Mouse (Mus musculus) bone marrow macrophage, adult 2 months (primary cell): ENCODE measurements around the gene Hcn1.

ENCODE experiments used
- CTCF ChIP-seq: IDR thresholded peaks from 2 replicates; pipeline ENCODE4 v1.5.1; 2012; ENCODE audit warnings: low read depth, mild to moderate bottlenecking, low read length, moderate library complexity
- POLR2A ChIP-seq: IDR thresholded peaks from 2 replicates; pipeline ENCODE4 v1.6.1; 2012; ENCODE audit warnings: mild to moderate bottlenecking, low read depth, low read length, borderline replicate concordance

DNA sequence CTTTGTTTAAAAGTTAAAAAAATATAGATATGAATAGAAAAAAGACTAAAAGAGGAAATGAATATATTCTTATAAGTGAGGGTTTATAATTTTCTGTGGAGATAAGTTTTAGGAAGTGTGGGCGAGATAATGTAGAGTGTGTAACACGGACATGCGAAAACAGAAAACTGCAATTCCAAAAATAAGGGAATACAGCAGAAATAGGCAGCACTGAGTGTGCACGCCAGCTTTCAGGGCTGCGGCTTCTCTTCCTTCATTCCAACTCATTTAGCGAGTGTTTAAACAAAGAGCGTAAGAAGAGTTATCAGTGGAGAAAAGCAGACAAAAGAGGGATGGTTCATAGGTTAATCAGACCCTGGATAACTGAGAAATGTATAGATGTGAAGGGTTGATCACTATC is 85.5 kb downstream of the Hcn1 start:
- no peak for TF ChIP-seq CTCF
- TF ChIP-seq POLR2A: no peak
